Mouse (Mus musculus): ENCODE measurements at regions not wholly inside any gene's neighbourhood (a gene's known extent, or its start where the extent isn't known, plus 50 kb on each side); places are given as distances from the start of the nearest gene placed in this dataset.

- Histone ChIP-seq H3K79me2 (ENCODE audit: control insufficient read depth, insufficient read depth, low read length, poor library complexity) (no peaks in the 10 kb centered on the region), H3K4me3 (ENCODE audit: control insufficient read depth in 1 of 2, insufficient read depth in 1 of 2, low read depth in 2 of 2, low read length in 2 of 2) (no peak overlapping the region), H3K9me3 (replicated peaks; ENCODE audit: insufficient read depth, low read length) (no peaks in the 10 kb centered on the region), H3K27ac (ENCODE audit: control insufficient read depth, low read depth, low read length) (no peak overlapping the region), H3K4me1 (ENCODE audit: control insufficient read depth in 1 of 2, insufficient read depth in 2 of 2, low read length in 2 of 2) (no peaks in the 10 kb centered on the region), H3K27me3 (ENCODE audit: control insufficient read depth in 1 of 2, insufficient read depth in 2 of 2, low read length in 2 of 2) (no peaks in the 10 kb centered on the region), H3K9ac (ENCODE audit: control insufficient read depth, low read depth, low read length, poor library complexity, severe bottlenecking) (no peak overlapping the region), H3K36me3 (ENCODE audit: control insufficient read depth in 1 of 2, insufficient read depth in 2 of 2, low read length in 2 of 2) (no peaks in the 10 kb centered on the region)
- no peak for DNase-seq (ENCODE audit: low read depth, low spot score)
- TF ChIP-seq RAD21 (IDR thresholded peaks at IDR 0.05; ENCODE audit: low read depth, low read length) (no peak), TAL1 (IDR thresholded peaks at IDR 0.05; ENCODE audit: low read length) (no peak), NRF1 (IDR thresholded peaks at IDR 0.05; ENCODE audit: insufficient read depth, low read depth, low read length, poor library complexity, severe bottlenecking) (no peak), USF2 (IDR thresholded peaks at IDR 0.05; ENCODE audit: borderline replicate concordance in 1 of 2, insufficient read depth in 1 of 2, low read depth in 1 of 2, low read length in 2 of 2) (no peak), GABPA (IDR thresholded peaks at IDR 0.05; ENCODE audit: low read depth, low read length) (no peak), MAZ (IDR thresholded peaks at IDR 0.05; ENCODE audit: low read depth, low read length) (no peak), TCF12 (IDR thresholded peaks at IDR 0.05; ENCODE audit: low read depth, low read length) (no peak), TBP (IDR thresholded peaks at IDR 0.05; ENCODE audit: low read depth, low read length) (no peak), EP300 (IDR thresholded peaks at IDR 0.05; ENCODE audit: low read depth in 1 of 2, low read length in 2 of 2) (no peak), POLR2AphosphoS2 (IDR thresholded peaks at IDR 0.05; ENCODE audit: low read length) (no peak), MAFK (IDR thresholded peaks at IDR 0.05; ENCODE audit: borderline replicate concordance, low read depth, low read length) (no peak)
Measured at GRCm38 (mm10) chr4:124323589-124323988, 287.0 kb downstream of the 3100002H09Rik start.

GRCm38 (mm10) chr4:124321221-124321620 lies 289.4 kb downstream of the 3100002H09Rik start:
- no peaks in the 10 kb centered on the region for H3K36me3 ChIP-seq (ENCODE audit: control insufficient read depth in 1 of 2, insufficient read depth in 2 of 2, low read length in 2 of 2)
- H3K9ac ChIP-seq (ENCODE audit: control insufficient read depth, low read depth, low read length, poor library complexity, severe bottlenecking): no peak overlapping the region
- TF ChIP-seq CHD2 (IDR thresholded peaks at IDR 0.05; ENCODE audit: low read length): no peak
- TF ChIP-seq ZMIZ1 (IDR thresholded peaks at IDR 0.05; ENCODE audit: low read depth, low read length): no peak
- TF ChIP-seq ZNF384 (IDR thresholded peaks at IDR 0.05; ENCODE audit: low read depth, low read length): no peak
- TF ChIP-seq GATA1 (IDR thresholded peaks at IDR 0.05; ENCODE audit: low read depth, low read length): no peak
- no peak for TF ChIP-seq MXI1 (IDR thresholded peaks at IDR 0.05; ENCODE audit: low read depth, low read length)
- no peak for TF ChIP-seq NRF1 (IDR thresholded peaks at IDR 0.05; ENCODE audit: insufficient read depth, low read depth, low read length, poor library complexity, severe bottlenecking)
- TF ChIP-seq E2F4 (IDR thresholded peaks at IDR 0.05; ENCODE audit: borderline replicate concordance, low read depth, low read length): no peak
- no peak for TF ChIP-seq MAZ (IDR thresholded peaks at IDR 0.05; ENCODE audit: low read depth, low read length)
- TF ChIP-seq MYC (IDR thresholded peaks at IDR 0.05; ENCODE audit: low read depth, low read length): no peak
- H3K27me3 ChIP-seq (ENCODE audit: control insufficient read depth in 1 of 2, insufficient read depth in 2 of 2, low read length in 2 of 2): no peaks in the 10 kb centered on the region
- no peaks in the 10 kb centered on the region for H3K4me1 ChIP-seq (ENCODE audit: control insufficient read depth in 1 of 2, insufficient read depth in 2 of 2, low read length in 2 of 2)
- no peak overlapping the region for H3K4me3 ChIP-seq (ENCODE audit: control insufficient read depth in 1 of 2, insufficient read depth in 1 of 2, low read depth in 2 of 2, low read length in 2 of 2)
- H3K9me3 ChIP-seq (replicated peaks; ENCODE audit: insufficient read depth, low read length): no peaks in the 10 kb centered on the region
- H3K27ac ChIP-seq (ENCODE audit: control insufficient read depth, low read depth, low read length): no peak overlapping the region
- no peaks in the 10 kb centered on the region for H3K79me2 ChIP-seq (ENCODE audit: control insufficient read depth, insufficient read depth, low read length, poor library complexity)
- no peak for DNase-seq (ENCODE audit: low read depth, low spot score)
